Mouse (Mus musculus) lung, postnatal 10 days (tissue): ENCODE data around the gene Gbx2.
A peak's percentile ranks its signal among the peaks of the same experiment; 100 is the strongest.

Experiments
- DNase-seq: peaks from one replicate; pipeline ENCODE4 v3.0.0; 2021

Gene Gbx2

GRCm38 (mm10) chr1:89902236-89902635 lies 28.7 kb downstream of the Gbx2 start:
- DNase-seq = no peak

- DNase-seq = no peak
Measured at GRCm38 (mm10) chr1:89901381-89901780, 29.6 kb downstream of the Gbx2 start.

GRCm38 (mm10) chr1:89899761-89900445 lies 31.1 kb downstream of the Gbx2 start:
- no peak for DNase-seq

- no peak for DNase-seq
Measured at GRCm38 (mm10) chr1:89899036-89899435, 31.9 kb downstream of the Gbx2 start.

GRCm38 (mm10) chr1:89895801-89896200 lies 35.2 kb downstream of the Gbx2 start:
- DNase-seq = no peak

- no peak for DNase-seq
Measured at GRCm38 (mm10) chr1:89892281-89892680, 38.7 kb downstream of the Gbx2 start.

- no peak for DNase-seq
Measured at GRCm38 (mm10) chr1:89891400-89891799, 39.6 kb downstream of the Gbx2 start.

- no peak for DNase-seq
Measured at GRCm38 (mm10) chr1:89885696-89886095, 45.3 kb downstream of the Gbx2 start.

- no peak for DNase-seq
Measured at GRCm38 (mm10) chr1:89884335-89884734, 46.6 kb downstream of the Gbx2 start.

GRCm38 (mm10) chr1:89880834-89881233 lies 50.1 kb downstream of the Gbx2 start:
- peak; percentile 74 for DNase-seq

GRCm38 (mm10) chr1:89880193-89880592 lies 50.8 kb downstream of the Gbx2 start:
- peak; percentile 43 for DNase-seq

- no peak for DNase-seq
Measured at GRCm38 (mm10) chr1:89878496-89878895, 52.5 kb downstream of the Gbx2 start.
